7 mouse cellular contexts compared by ENCODE assay signal in the genomic region with DNA sequence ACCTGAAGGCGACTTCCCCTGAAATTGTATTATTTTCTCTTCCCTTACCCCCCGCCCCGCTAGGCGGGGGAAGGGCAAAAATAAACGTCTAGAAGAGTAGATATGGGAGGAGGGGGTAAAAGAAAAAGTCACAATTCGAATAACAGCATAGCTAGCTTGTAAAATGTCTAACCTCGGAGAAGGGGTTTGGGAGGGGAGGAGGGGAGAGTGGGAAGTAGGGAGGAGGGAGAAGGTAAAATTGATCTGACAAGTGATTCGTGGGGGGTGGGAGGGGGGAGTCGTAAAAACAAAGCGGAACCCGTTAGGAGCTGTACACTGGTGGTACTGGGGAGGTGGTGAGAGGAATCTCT. TPM values are rescaled to one million over a fixed set of nuclear protein-coding genes. Genes with fewer than 3 reads are reported as not detected.
A peak's percentile ranks its signal among the peaks of the same experiment; 100 is the strongest.
DNase-seq lines count a peak whose midpoint lies in the region; ATAC-seq and TF ChIP-seq lines count a peak whose summit lies in the region.

No protein-coding gene starts in this region.

- no peaks in the 10 kb centered on the region for H3K4me1 ChIP-seq in cortical plate, adult 2 months (ENCODE audit: control insufficient read depth, insufficient read depth, low read length)
- peaks cover 31% of the 10 kb centered on the region for H3K4me1 ChIP-seq in hindbrain, embryonic 15.5 days (replicated peaks)
- H3K4me1 ChIP-seq in midbrain, embryonic 16.5 days (ENCODE audit: control insufficient read depth, insufficient read depth, low read length), result peaks cover 18% of the 10 kb centered on the region

- ATAC-seq in hindbrain, embryonic 15.5 days (ENCODE audit: low FRiP score, low read depth), result peak; percentile 8; the same call in 1 of the 2 replicates
- ATAC-seq in midbrain, embryonic 16.5 days, result peak; percentile 0; the same call in 1 of the 2 replicates

- no peak for TF ChIP-seq CTCF in left cerebral cortex, adult 2 months (IDR thresholded peaks at IDR 0.05)
- TF ChIP-seq CTCF in cortical plate, adult 2 months (IDR thresholded peaks at IDR 0.05; ENCODE audit: extremely low read depth, insufficient read depth, low read length), result no peak

- no peaks in the 10 kb centered on the region for H3K27me3 ChIP-seq in hindbrain, embryonic 15.5 days
- H3K27me3 ChIP-seq in midbrain, embryonic 16.5 days (ENCODE audit: control insufficient read depth, insufficient read depth, low read depth, low read length), result no peaks in the 10 kb centered on the region

- TF ChIP-seq POLR2A in cortical plate, adult 2 months (IDR thresholded peaks at IDR 0.05; ENCODE audit: extremely low read depth, insufficient read depth, low read length), result no peak

- WGBS in hindbrain, embryonic 15.5 days, result under 1% methylated on average over 11 of the region's 11 CpGs
- 0% methylated on average over 11 of the region's 11 CpGs for WGBS in midbrain, embryonic 16.5 days

- no peaks in the 10 kb centered on the region for H3K36me3 ChIP-seq in hindbrain, embryonic 15.5 days
- no peaks in the 10 kb centered on the region for H3K36me3 ChIP-seq in midbrain, embryonic 16.5 days (ENCODE audit: control insufficient read depth, insufficient read depth, low read length)

- peak overlapping the region; percentile 73 for H3K9ac ChIP-seq in hindbrain, embryonic 15.5 days
- peak overlapping the region; percentile 86 for H3K9ac ChIP-seq in midbrain, embryonic 16.5 days (ENCODE audit: low read depth, low read length)

- intact Hi-C loops in left cerebral cortex, adult 2 months (cut with DNase I), result loop anchor here (5.0 to 10.0 kb wide), 2 partner anchors 637 to 650 kb away; a partner anchor contains a TSS
- intact Hi-C loops in left cerebral cortex, postnatal 4 days (cut with DNase I), result no loop called here
- intact Hi-C loops in left cerebral cortex, postnatal 14 days (cut with DNase I), result no loop called here

- H3K27ac ChIP-seq in left cerebral cortex, adult 2 months, result peak overlapping the region; percentile 92
- peak overlapping the region; percentile 99 for H3K27ac ChIP-seq in cortical plate, adult 2 months (ENCODE audit: insufficient read depth, low read length)
- H3K27ac ChIP-seq in hindbrain, embryonic 15.5 days (replicated peaks), result peak overlapping the region; percentile 94
- peak overlapping the region; percentile 89 for H3K27ac ChIP-seq in midbrain, embryonic 16.5 days (ENCODE audit: low read length)

- H3K4me2 ChIP-seq in hindbrain, embryonic 15.5 days, result peak overlapping the region; percentile 87
- H3K4me2 ChIP-seq in midbrain, embryonic 16.5 days (ENCODE audit: low read length), result peak overlapping the region; percentile 61

- DNase-seq in left cerebral cortex, adult 2 months (ENCODE audit: extremely low spot score in 1 of 2, low spot score in 2 of 2), result no peak
- DNase-seq in left cerebral cortex, postnatal 4 days, result no peak
- DNase-seq in gastrocnemius, adult 18-20 months (ENCODE audit: low spot score), result no peak
- DNase-seq in left cerebral cortex, postnatal 14 days (ENCODE audit: low spot score in 2 of 2), result no peak

- H3K4me3 ChIP-seq in left cerebral cortex, adult 2 months, result peak overlapping the region; percentile 86
- H3K4me3 ChIP-seq in cortical plate, adult 2 months (ENCODE audit: insufficient read depth, low read length), result peak overlapping the region; percentile 83
- H3K4me3 ChIP-seq in hindbrain, embryonic 15.5 days, result peak overlapping the region; percentile 81
- H3K4me3 ChIP-seq in midbrain, embryonic 16.5 days (ENCODE audit: low read depth, low read length), result peak overlapping the region; percentile 74

- H3K9me3 ChIP-seq in hindbrain, embryonic 15.5 days, result no peaks in the 10 kb centered on the region
- no peaks in the 10 kb centered on the region for H3K9me3 ChIP-seq in midbrain, embryonic 16.5 days (replicated peaks; ENCODE audit: control insufficient read depth, low read length, poor library complexity, severe bottlenecking)

RNA-seq across cellular contexts. Expression of a gene that starts 21.2 kb away (rescaled TPM):
- 100 to 1,000 TPM; 127 to 132 TPM for total RNA-seq in left cerebral cortex, adult 2 months (2021)
- total RNA-seq in left cerebral cortex, postnatal 4 days (2021), result 100 to 1,000 TPM; 168 to 200 TPM
- polyA plus RNA-seq in cortical plate, adult 2 months (2012; rRNA removed), result 86.8 and 93.1 TPM in 2 replicates
- 33.5 and 34.4 TPM in 2 replicates for polyA plus RNA-seq in hindbrain, embryonic 15.5 days (2015; fragmentation: Nextera tagmentation; extraction: Ambion mirVana)
- polyA plus RNA-seq in midbrain, embryonic 16.5 days (2015; fragmentation: Nextera tagmentation; extraction: Ambion mirVana), result 19.3 and 22.8 TPM in 2 replicates
- total RNA-seq in gastrocnemius, adult 18-20 months (2021), result 10 to 100 TPM; 80.1 to 80.2 TPM
- 100 to 1,000 TPM; 142 to 148 TPM for total RNA-seq in left cerebral cortex, postnatal 14 days (2021)
